Mouse (Mus musculus): ENCODE results near the gene Tnfrsf13c.

Gene Tnfrsf13c

DNA sequence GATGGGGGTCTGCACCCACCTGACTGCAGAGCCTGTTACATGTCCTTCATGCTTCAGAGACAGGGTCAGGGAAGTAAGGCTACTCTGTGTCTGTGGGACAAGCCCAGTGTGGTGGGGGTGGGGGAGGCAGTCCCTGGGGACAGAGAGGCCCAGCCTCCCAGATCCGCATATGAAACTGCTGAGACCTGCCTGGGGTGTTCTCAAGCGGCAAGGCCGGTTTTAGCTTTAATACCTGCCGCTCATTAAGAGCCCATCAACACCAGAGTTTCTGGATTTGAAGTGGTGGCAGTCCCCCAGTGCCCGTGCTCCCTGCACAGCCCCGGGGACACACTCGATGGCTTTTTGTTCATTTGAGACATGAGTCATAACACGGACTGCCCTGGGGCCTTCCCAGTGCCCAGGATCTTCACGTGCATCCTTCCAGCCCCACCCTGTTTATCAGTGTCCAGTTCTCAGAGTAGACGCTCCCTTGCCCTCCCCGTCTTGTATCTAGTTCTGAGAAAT is 5.4 kb upstream of the Tnfrsf13c start:
- DNase-seq, result no peak

DNA sequence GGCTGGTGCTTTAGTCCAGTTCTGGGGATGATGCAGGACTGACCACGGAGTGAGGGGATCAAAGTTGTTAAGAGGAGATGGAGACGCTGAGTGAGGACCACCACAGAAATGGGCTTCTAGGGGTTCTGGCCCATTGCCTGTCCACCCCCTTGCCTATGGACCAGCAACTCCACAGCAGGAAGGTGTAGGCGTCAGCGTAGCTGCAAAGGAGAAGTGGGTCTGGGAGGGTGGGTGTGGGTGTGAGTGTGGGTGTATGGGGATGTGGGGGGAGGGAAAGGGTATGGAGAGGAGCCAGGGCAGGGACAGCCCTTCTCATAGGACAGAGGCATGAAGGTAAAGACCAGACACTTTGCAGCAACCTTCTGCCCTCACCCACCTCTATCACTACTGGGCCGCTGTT is 1.6 kb upstream of the Tnfrsf13c start:
- DNase-seq, result no peak

DNA sequence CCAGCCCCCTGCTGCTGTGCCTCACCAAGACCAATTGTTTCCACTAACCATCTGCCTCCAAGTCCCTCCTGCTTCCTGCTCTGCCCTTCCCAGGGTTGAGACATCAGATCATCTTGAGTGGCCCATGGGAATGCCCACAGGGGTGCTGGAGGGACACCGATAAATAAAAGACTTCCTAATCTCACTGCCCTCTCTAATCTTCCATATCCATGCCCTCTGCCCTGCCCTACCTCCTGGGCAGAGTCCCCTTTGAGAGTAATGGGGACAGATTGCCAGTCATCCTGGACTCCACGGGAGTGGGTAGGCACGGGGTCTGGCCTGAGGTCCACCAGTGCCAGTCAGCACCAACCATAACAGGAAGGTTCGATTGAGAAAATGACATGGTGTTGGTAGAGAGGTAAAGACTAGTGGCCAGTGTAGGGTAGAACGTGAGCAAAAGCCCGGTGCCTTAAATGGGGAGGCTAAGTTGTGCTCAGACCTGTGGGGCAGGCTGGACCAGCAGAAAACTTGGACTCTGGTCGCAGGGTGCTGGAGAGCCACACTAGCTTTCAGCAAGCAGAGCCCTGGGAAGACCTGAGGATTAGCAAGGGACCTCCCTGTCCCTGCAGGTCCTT is 540 bp upstream of the Tnfrsf13c start:
- DNase-seq, result no peak

- no peak for DNase-seq
Measured at GRCm38 (mm10) chr15:82223251-82223650, 918 bp downstream of the Tnfrsf13c start.

- DNase-seq, result no peak
Measured at GRCm38 (mm10) chr15:82221104-82221860, 2.9 kb downstream of the Tnfrsf13c start.

GRCm38 (mm10) chr15:82220003-82220675 is 4.0 kb downstream of the Tnfrsf13c start:
- DNase-seq, result no peak

GRCm38 (mm10) chr15:82218778-82219666 is 5.1 kb downstream of the Tnfrsf13c start:
- DNase-seq, result peak; percentile 93

- DNase-seq, result no peak
Measured at GRCm38 (mm10) chr15:82217980-82218379, 6.2 kb downstream of the Tnfrsf13c start.

DNA sequence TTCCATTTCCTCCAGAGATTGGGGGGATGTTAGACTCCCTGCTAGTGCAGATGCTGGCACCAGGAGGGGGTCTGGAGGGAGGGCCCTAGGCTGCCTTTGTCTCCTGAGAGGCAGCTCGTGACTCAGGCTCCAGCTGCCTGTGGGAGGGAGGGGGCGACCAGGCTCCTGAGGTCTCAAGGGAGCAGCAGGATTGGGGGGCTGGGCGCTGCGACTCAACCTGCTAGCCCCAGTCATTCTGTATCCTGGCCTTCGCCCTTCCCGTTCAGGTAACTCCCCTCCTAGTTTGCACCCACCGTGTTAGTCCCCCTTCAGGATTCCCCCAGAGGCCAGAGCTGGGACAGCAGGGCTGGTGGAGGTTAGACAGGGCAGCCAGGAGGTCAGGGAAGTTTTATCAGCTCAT is 7.1 kb downstream of the Tnfrsf13c start:
- no peak for DNase-seq

GRCm38 (mm10) chr15:82216142-82216827 is 7.9 kb downstream of the Tnfrsf13c start:
- peak; percentile 92 for DNase-seq

DNA sequence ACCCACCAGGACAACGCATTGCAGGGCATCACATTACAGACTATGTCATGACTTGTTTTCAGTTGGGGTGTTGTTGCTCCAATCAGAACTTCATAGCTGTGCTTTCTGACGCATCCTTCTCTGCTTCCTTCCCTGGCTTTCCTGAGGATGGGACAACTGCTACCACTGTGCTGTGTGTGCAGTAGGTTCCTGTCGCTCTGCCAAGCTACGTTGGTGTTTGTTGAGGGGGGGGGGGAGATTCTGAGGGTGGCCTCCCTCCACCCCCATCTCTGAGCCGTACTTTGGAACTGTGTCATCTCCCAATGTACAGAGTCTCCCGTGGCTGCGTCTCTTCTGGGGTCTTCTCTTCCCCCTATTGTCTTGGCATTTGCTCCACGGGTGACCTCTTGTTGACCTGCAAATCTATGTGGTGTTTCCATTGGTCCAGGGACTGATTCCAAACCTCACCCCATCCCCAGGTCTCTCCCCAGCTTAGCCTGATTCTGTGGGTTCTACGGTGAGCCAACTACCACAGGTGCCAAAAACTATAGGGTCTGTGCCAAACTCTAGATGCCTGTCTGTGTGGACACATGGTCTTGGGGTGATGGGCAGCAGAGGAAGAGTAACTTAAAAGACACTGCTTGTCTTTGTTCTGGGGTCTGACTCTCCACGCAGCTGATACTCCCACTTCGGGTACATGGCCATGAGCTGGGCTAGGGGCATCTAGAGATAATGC is 8.7 kb downstream of the Tnfrsf13c start:
- DNase-seq, result no peak

DNA sequence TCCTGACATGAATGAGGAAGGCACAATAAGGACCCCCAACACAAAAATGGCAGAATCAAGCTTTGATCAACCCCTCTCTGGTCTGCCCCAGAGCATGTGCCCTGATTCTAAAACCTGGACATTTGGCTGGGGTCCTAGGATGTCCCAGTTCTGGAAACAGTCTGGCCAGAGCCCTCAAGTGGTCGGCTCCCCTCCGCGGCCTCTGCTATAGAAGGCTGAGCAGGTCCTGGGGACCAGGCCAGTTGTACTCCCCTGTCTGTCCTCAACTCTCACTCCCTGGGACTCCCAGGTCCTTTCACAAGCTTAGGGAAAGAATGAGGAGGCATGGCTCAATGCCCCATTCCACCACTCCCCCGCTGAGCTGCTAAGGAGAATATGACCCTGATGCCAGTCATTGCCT is 10.9 kb downstream of the Tnfrsf13c start:
- no peak for DNase-seq

GRCm38 (mm10) chr15:82212752-82213063 is 11.5 kb downstream of the Tnfrsf13c start, which contains the start of gene Shisa8:
Gene Shisa8 (minus strand): TSS chr15:82212815.
- DNase-seq, result no peak

GRCm38 (mm10) chr15:82211911-82212751 is 12.0 kb downstream of the Tnfrsf13c start:
- no peak for DNase-seq

DNA sequence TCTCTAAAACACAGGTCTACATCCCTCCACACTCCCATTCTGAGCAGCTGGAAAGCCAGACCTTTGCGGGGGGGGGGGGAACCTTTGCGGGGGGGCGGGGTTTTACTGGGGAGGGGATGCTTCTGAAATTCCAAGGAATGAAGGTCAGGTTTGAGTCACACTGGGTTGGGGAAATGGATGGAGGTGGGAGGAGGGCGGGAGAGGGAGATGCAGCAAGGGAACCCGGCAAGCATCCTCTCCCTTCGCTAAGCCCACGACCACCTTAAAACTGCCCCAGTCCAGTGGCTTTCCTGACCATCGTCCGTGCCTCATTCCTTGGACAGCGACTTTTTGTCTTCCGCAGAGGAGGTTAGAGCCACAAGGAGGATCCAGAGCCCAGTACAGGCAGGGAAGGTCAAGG is 12.9 kb downstream of the Tnfrsf13c start:
- no peak for DNase-seq

- no peak for DNase-seq
Measured at GRCm38 (mm10) chr15:82210801-82211200, 13.4 kb downstream of the Tnfrsf13c start.

DNA sequence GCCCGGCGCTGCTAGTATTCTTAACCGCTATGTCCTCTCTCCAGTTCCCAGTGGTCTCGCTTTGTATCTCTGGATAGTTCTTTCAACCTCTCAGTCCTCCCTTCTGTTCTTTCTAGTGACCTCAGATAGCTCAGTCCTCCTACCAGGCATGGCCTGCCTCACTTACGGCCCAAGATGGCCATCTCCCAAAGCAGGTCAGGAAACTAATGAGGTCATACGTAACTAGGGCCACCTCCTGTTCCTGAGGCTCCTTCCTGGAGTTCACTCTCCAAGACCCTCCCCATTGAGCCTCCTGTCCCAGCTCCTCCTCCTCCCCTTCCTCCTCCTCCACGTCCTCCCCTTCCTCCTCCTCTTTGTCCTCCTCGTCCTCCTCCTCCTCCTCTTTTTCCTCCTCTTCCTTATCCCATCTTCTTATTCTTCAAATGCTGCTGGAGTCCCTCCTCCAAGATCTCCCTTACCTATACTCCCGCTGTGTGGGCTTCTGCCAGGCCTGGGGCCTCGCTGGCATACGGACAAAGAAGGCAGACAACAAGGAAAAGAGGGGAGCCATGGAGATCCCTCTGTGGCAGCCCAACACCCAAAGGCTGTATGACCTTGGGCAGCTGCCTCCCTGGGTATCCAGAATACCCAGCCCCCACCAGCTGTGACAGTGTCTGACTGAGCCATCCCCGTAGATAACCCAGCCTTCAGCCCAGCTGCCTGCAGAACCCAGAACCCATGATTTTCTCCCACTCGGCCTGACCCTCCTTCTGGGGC is 14.7 kb downstream of the Tnfrsf13c start:
- no peak for DNase-seq

- DNase-seq, result no peak
Measured at GRCm38 (mm10) chr15:82208307-82208706, 15.9 kb downstream of the Tnfrsf13c start.

DNA sequence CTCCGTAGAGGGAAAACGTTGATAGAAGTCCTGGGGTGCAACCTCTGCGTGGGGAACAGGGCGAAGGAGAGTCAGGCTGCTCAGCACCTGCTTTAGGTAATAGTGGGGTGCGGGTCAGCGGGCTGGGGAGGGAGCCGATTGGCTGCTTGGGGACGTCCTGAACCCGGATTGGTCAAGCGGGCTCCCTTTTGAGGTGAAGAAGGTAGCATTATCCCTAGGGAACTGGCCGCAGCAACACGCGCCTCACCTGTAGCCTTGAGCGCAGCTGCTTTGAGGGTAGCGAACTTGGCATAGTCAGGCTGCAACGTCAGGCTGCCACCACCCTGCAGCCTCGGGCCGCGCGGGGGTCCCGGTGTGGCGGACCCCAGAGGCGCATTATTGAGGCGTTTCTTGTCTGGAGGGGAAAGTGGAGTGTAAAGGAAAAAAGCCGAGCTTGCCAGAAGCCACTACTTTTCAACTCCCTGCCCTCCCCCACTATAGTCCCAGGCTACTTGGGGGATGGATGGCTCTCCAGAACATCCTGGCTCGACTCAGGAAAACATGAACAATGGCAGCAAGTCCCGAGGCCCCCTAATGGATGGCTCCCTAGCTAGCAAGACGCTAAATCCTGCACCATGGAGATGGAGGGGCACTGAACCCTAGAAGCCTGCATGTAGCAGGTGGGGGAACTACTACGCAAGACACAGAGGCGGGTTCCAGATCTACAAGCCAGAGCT is 16.5 kb downstream of the Tnfrsf13c start:
- DNase-seq, result no peak

Measured in heart, adult 11 months (tissue).